Mouse (Mus musculus) forebrain, embryonic 13.5 days (tissue): ENCODE measurements around the gene Snrpf. TPM values are rescaled to one million over a fixed set of nuclear protein-coding genes. Genes with fewer than 3 reads are reported as not detected.

Experiments used
- ATAC-seq: fragments of 200-750 bp; cut with Nextera tagmentation; 2 replicates; pipeline ENCODE4 v1.8.0; 2017
- H3K27ac ChIP-seq: fragments of 300-500 bp; sonication (generic); 2 replicates; pipeline ENCODE4 v1.5.1; 2015; ENCODE audit warnings: inconsistent platforms, mild to moderate bottlenecking, moderate library complexity
- H3K27me3 ChIP-seq: fragments of 300-500 bp; sonication (generic); 2 replicates; pipeline ENCODE4 v1.6.1; 2015; ENCODE audit warnings: mild to moderate bottlenecking, inconsistent platforms
- H3K36me3 ChIP-seq: fragments of 300-500 bp; sonication (generic); 2 replicates; pipeline ENCODE4 v1.6.1; 2015; ENCODE audit warnings: mild to moderate bottlenecking, inconsistent platforms; ENCODE audit not compliant: poor library complexity, severe bottlenecking
- H3K4me1 ChIP-seq: fragments of 300-500 bp; sonication (generic); 2 replicates; pipeline ENCODE4 v1.6.1; 2015; ENCODE audit warnings: inconsistent platforms
- H3K4me2 ChIP-seq: fragments of 300-500 bp; sonication (generic); 2 replicates; pipeline ENCODE4 v1.6.1; 2015; ENCODE audit warnings: inconsistent platforms, mild to moderate bottlenecking, moderate library complexity
- H3K4me3 ChIP-seq: fragments of 300-500 bp; sonication (generic); 2 replicates; pipeline ENCODE4 v1.5.1; 2015; ENCODE audit warnings: mild to moderate bottlenecking, inconsistent platforms
- H3K9ac ChIP-seq: fragments of 300-500 bp; sonication (generic); 2 replicates; pipeline ENCODE4 v1.6.1; 2015; ENCODE audit warnings: mild to moderate bottlenecking, inconsistent platforms
- H3K9me3 ChIP-seq: fragments of 300-500 bp; sonication (generic); replicated peaks from 2 replicates; pipeline ENCODE4 v1.6.1; 2016; ENCODE audit warnings: inconsistent platforms
- WGBS: fragments of 180-500 bp; shearing (Covaris S2); methylation state at CpG from one replicate; pipeline ENCODE4 v1.1.7; 2015; 5-methylcytosine and 5-hydroxymethylcytosine counted together
- polyA plus RNA-seq: library from polyadenylated mRNA; unstranded; fragments of >200 nt; fragmentation: Nextera tagmentation; extraction: Ambion mirVana; gene quantifications from 2 replicates; pipeline ENCODE4 v1.2.1, GENCODE M21; 2015

Snrpf gene
- 124 and 146 TPM in 2 replicates for polyA plus RNA-seq

GRCm38 (mm10) chr10:93589281-93589848, at the start of gene Snrpf:
Gene Snrpf, minus strand, starts transcription at chr10:93589706.
- Histone ChIP-seq H3K27me3 (no peaks in the 10 kb centered on the region), H3K4me1 (peaks cover 21% of the 10 kb centered on the region), H3K4me3 (peak within 1 kb of the TSS; percentile 76), H3K27ac (peak within 1 kb of the TSS; percentile 75), H3K9me3 (no peaks in the 10 kb centered on the region), H3K36me3 (peaks cover 32% of the 10 kb centered on the region), H3K9ac (peak within 1 kb of the TSS; percentile 89), H3K4me2 (peak within 1 kb of the TSS; percentile 94)
- ATAC-seq, result peak; percentile 91
- WGBS, result under 1% methylated on average over 56 of the region's 63 CpGs

GRCm38 (mm10) chr10:93635941-93636340, 46.4 kb upstream of the Snrpf start:
- H3K4me3 ChIP-seq, result no peak overlapping the region
- H3K4me2 ChIP-seq, result no peak overlapping the region
- ATAC-seq, result no peak
- H3K4me1 ChIP-seq, result peaks cover 14% of the 10 kb centered on the region
- no peaks in the 10 kb centered on the region for H3K36me3 ChIP-seq
- H3K27me3 ChIP-seq, result peaks cover 17% of the 10 kb centered on the region; the same call in 1 of the 2 replicates
- no peaks in the 10 kb centered on the region for H3K9me3 ChIP-seq
- no peak overlapping the region for H3K9ac ChIP-seq
- no peak overlapping the region for H3K27ac ChIP-seq
- WGBS, result 38% methylated on average over 9 of the region's 9 CpGs

GRCm38 (mm10) chr10:93633971-93634370, 44.5 kb upstream of the Snrpf start:
- H3K4me3 ChIP-seq, result no peak overlapping the region
- H3K27me3 ChIP-seq, result peaks cover 7% of the 10 kb centered on the region; the same call in 1 of the 2 replicates
- no peak overlapping the region for H3K9ac ChIP-seq
- no peaks in the 10 kb centered on the region for H3K36me3 ChIP-seq
- ATAC-seq, result no peak
- 95% methylated on average over 2 of the region's 2 CpGs for WGBS
- H3K4me2 ChIP-seq, result no peak overlapping the region
- no peaks in the 10 kb centered on the region for H3K4me1 ChIP-seq
- no peaks in the 10 kb centered on the region for H3K9me3 ChIP-seq
- no peak overlapping the region for H3K27ac ChIP-seq

- ATAC-seq, result peak; percentile 53; the same call in 1 of the 2 replicates
These were observed 44.1 kb upstream of the Snrpf start for GRCm38 (mm10) chr10:93633563-93633962.

GRCm38 (mm10) chr10:93632086-93632485, 42.6 kb upstream of the Snrpf start:
- Histone ChIP-seq H3K9me3 (no peaks in the 10 kb centered on the region), H3K4me3 (no peak overlapping the region), H3K4me2 (no peak overlapping the region), H3K27me3 (peaks cover 7% of the 10 kb centered on the region; the same call in 1 of the 2 replicates), H3K9ac (no peak overlapping the region), H3K36me3 (no peaks in the 10 kb centered on the region), H3K27ac (no peak overlapping the region), H3K4me1 (no peaks in the 10 kb centered on the region)
- no peak for ATAC-seq
- 75% methylated on average over 4 of the region's 4 CpGs for WGBS

More at GRCm38 (mm10) chr10:93633563-93633962, 44.1 kb upstream of the Snrpf start:
- Histone ChIP-seq H3K9me3 (no peaks in the 10 kb centered on the region), H3K4me3 (no peak overlapping the region), H3K4me1 (no peaks in the 10 kb centered on the region), H3K27me3 (peaks cover 7% of the 10 kb centered on the region; the same call in 1 of the 2 replicates), H3K36me3 (no peaks in the 10 kb centered on the region), H3K4me2 (no peak overlapping the region), H3K9ac (no peak overlapping the region), H3K27ac (no peak overlapping the region)
- 73% methylated on average over 5 of the region's 5 CpGs for WGBS

GRCm38 (mm10) chr10:93630310-93630709, 40.8 kb upstream of the Snrpf start:
- peaks cover 4% of the 10 kb centered on the region; the same call in 1 of the 2 replicates for H3K27me3 ChIP-seq
- no peak for ATAC-seq
- H3K36me3 ChIP-seq, result no peaks in the 10 kb centered on the region
- no peak overlapping the region for H3K4me2 ChIP-seq
- WGBS, result 90% methylated on average over 5 of the region's 5 CpGs
- H3K9me3 ChIP-seq, result no peaks in the 10 kb centered on the region
- H3K9ac ChIP-seq, result no peak overlapping the region
- H3K4me1 ChIP-seq, result no peaks in the 10 kb centered on the region
- H3K27ac ChIP-seq, result no peak overlapping the region
- H3K4me3 ChIP-seq, result no peak overlapping the region

- Histone ChIP-seq H3K4me1 (no peaks in the 10 kb centered on the region), H3K27me3 (no peaks in the 10 kb centered on the region), H3K9me3 (no peaks in the 10 kb centered on the region), H3K27ac (no peak overlapping the region), H3K4me3 (no peak overlapping the region), H3K4me2 (no peak overlapping the region), H3K9ac (no peak overlapping the region), H3K36me3 (no peaks in the 10 kb centered on the region)
- WGBS, result 88% methylated on average over 10 of the region's 10 CpGs
- ATAC-seq, result no peak
These were observed 34.6 kb upstream of the Snrpf start for GRCm38 (mm10) chr10:93624151-93624550.

- Histone ChIP-seq H3K9ac (no peak overlapping the region), H3K27ac (no peak overlapping the region), H3K36me3 (no peaks in the 10 kb centered on the region), H3K27me3 (no peaks in the 10 kb centered on the region), H3K4me2 (no peak overlapping the region), H3K4me3 (no peak overlapping the region), H3K9me3 (no peaks in the 10 kb centered on the region), H3K4me1 (no peaks in the 10 kb centered on the region)
- no peak for ATAC-seq
- WGBS, result 73% methylated on average over 9 of the region's 9 CpGs
These were observed 34.2 kb upstream of the Snrpf start for GRCm38 (mm10) chr10:93623725-93624124.

- Histone ChIP-seq H3K4me1 (no peaks in the 10 kb centered on the region), H3K27ac (no peak overlapping the region), H3K9me3 (no peaks in the 10 kb centered on the region), H3K27me3 (no peaks in the 10 kb centered on the region), H3K36me3 (no peaks in the 10 kb centered on the region), H3K4me3 (no peak overlapping the region), H3K9ac (no peak overlapping the region), H3K4me2 (no peak overlapping the region)
- no peak for ATAC-seq
- WGBS, result 73% methylated on average over 7 of the region's 7 CpGs
These were observed 31.1 kb upstream of the Snrpf start for GRCm38 (mm10) chr10:93620438-93621179.

- Histone ChIP-seq H3K4me3 (no peak overlapping the region), H3K4me2 (no peak overlapping the region), H3K4me1 (no peaks in the 10 kb centered on the region), H3K27me3 (no peaks in the 10 kb centered on the region), H3K27ac (no peak overlapping the region), H3K9ac (no peak overlapping the region), H3K9me3 (no peaks in the 10 kb centered on the region), H3K36me3 (no peaks in the 10 kb centered on the region)
- WGBS, result 86% methylated on average over 8 of the region's 8 CpGs
- no peak for ATAC-seq
These were observed 25.3 kb upstream of the Snrpf start for GRCm38 (mm10) chr10:93614850-93615249.

- Histone ChIP-seq H3K4me2 (no peak overlapping the region), H3K4me1 (no peaks in the 10 kb centered on the region), H3K27ac (no peak overlapping the region), H3K4me3 (no peak overlapping the region), H3K36me3 (no peaks in the 10 kb centered on the region), H3K9me3 (no peaks in the 10 kb centered on the region), H3K27me3 (0 out of 2 replicates have a peak, but pooled peaks cover 2% of the 10 kb centered on the region), H3K9ac (no peak overlapping the region)
- peak; percentile 57; the same call in 1 of the 2 replicates for ATAC-seq
- 50% methylated on average over 18 of the region's 18 CpGs for WGBS
These were observed 22.0 kb upstream of the Snrpf start for GRCm38 (mm10) chr10:93611419-93612007.

GRCm38 (mm10) chr10:93610896-93611295, 21.4 kb upstream of the Snrpf start:
- Histone ChIP-seq H3K4me1 (no peaks in the 10 kb centered on the region), H3K27ac (no peak overlapping the region), H3K27me3 (0 out of 2 replicates have a peak, but pooled peaks cover 3% of the 10 kb centered on the region), H3K4me3 (no peak overlapping the region), H3K36me3 (no peaks in the 10 kb centered on the region), H3K9ac (no peak overlapping the region), H3K9me3 (no peaks in the 10 kb centered on the region), H3K4me2 (no peak overlapping the region)
- WGBS, result 96% methylated on average over 1 of the region's 1 CpGs
- 0 out of 2 replicates have a peak, but pooled peaks have one; percentile 38 for ATAC-seq
